Mouse (Mus musculus) neural tube, embryonic 13.5 days (tissue): Measurements from ENCODE around the gene Atmin. TPM values are rescaled to one million over a fixed set of nuclear protein-coding genes. Genes with fewer than 3 reads are reported as not detected.

Experiments used
- ATAC-seq: fragments of 200-750 bp; cut with Nextera tagmentation; 2 replicates; pipeline ENCODE4 v1.8.0; 2017; ENCODE audit warnings: low read depth, mild to moderate bottlenecking, moderate TSS enrichment, moderate library complexity
- H3K27ac ChIP-seq: fragments of 300-500 bp; sonication (generic); replicated peaks from 2 replicates; pipeline ENCODE4 v1.5.1; 2015; ENCODE audit warnings: moderate library complexity, mild to moderate bottlenecking, inconsistent platforms
- H3K27me3 ChIP-seq: fragments of 300-500 bp; sonication (generic); 2 replicates; pipeline ENCODE4 v1.6.1; 2015; ENCODE audit warnings: mild to moderate bottlenecking, inconsistent platforms
- H3K36me3 ChIP-seq: fragments of 300-500 bp; sonication (generic); 2 replicates; pipeline ENCODE4 v1.6.1; 2015; ENCODE audit warnings: mild to moderate bottlenecking, inconsistent platforms
- H3K4me1 ChIP-seq: fragments of 300-500 bp; sonication (generic); replicated peaks from 2 replicates; pipeline ENCODE4 v1.6.1; 2015; ENCODE audit warnings: inconsistent platforms
- H3K4me2 ChIP-seq: fragments of 300-500 bp; sonication (generic); 2 replicates; pipeline ENCODE4 v1.6.1; 2015; ENCODE audit warnings: inconsistent platforms, mild to moderate bottlenecking, moderate library complexity
- H3K4me3 ChIP-seq: fragments of 300-500 bp; sonication (generic); 2 replicates; pipeline ENCODE4 v1.5.1; 2015; ENCODE audit warnings: mild to moderate bottlenecking, inconsistent platforms
- H3K9ac ChIP-seq: fragments of 300-500 bp; sonication (generic); 2 replicates; pipeline ENCODE4 v1.6.1; 2015; ENCODE audit warnings: moderate library complexity, mild to moderate bottlenecking, inconsistent platforms
- H3K9me3 ChIP-seq: fragments of 300-500 bp; sonication (generic); 2 replicates; pipeline ENCODE4 v1.6.1; 2016; ENCODE audit warnings: inconsistent platforms
- WGBS: fragments of 180-500 bp; shearing (Covaris S2); methylation state at CpG from one replicate; pipeline ENCODE4 v1.1.7; 2015; 5-methylcytosine and 5-hydroxymethylcytosine counted together
- polyA plus RNA-seq: library from polyadenylated mRNA; unstranded; fragments of >200 nt; fragmentation: Nextera tagmentation; extraction: Ambion mirVana; gene quantifications from 2 replicates; pipeline ENCODE4 v1.2.1, GENCODE M21; 2015

The Atmin gene
- polyA plus RNA-seq, 1 experiment from 2014 or later, result 21.4 TPM

DNA sequence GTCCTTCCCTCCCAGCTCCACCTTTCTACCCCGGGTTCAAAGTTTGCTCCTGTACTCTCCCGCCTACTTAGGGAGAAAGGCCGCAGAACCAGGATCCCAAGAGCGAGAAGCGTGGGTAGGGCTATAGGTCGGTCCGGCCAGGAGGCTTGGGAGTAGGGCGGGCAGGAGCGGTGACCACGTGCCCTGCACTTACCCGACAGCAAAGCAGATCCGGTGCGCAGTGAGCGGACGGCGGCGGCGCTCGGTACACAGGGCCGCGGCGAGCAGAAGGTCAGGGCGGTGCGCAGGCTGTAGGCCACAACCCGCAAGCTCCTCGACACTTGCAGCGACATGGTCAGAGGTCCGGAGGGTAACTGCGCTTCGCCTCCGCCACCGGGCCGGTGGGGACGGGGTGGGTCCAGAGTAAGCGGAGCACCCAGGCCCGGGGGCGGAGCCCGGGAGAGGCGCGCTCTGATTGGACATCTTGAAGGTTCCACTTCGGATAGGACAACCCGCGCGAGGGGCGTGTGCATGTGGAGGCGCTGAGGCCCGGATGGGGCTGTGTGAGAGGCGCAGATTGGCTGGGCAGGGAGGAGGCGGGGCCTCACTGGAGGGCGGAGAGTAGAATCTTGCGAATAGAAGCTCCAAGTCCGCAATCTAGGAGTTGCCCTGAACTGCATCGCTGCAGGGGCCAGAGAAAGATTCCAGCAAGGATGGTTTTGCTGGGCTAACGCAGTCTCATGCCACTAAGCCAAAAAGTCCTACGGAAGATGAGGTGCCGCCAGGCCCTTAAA is 50.1 kb downstream of the Atmin start, which contains the start of gene Gcsh:
Gene Gcsh (minus strand): TSS at position 443 of the 773 bp plus-strand sequence.
- Histone ChIP-seq H3K27me3 (no peaks in the 10 kb centered on the region), H3K4me1 (peaks cover 18% of the 10 kb centered on the region), H3K4me2 (peak within 1 kb of the TSS; percentile 94), H3K27ac (peak within 1 kb of the TSS; percentile 42; the same call in 1 of the 2 replicates), H3K4me3 (peak within 1 kb of the TSS; percentile 73), H3K9ac (peak within 1 kb of the TSS; percentile 75), H3K36me3 (no peaks in the 10 kb centered on the region), H3K9me3 (no peaks in the 10 kb centered on the region)
- ATAC-seq, result peak; percentile 100
- under 1% methylated on average over 56 of the region's 56 CpGs for WGBS

GRCm38 (mm10) chr8:116994016-116994716 is 51.0 kb downstream of the Atmin start:
- Histone ChIP-seq H3K27me3 (no peaks in the 10 kb centered on the region), H3K4me3 (peak overlapping the region; percentile 73), H3K9ac (peak overlapping the region; percentile 56; the same call in 1 of the 2 replicates), H3K27ac (0 out of 2 replicates have a peak overlapping the region, but pooled peaks have one; percentile 34), H3K36me3 (no peaks in the 10 kb centered on the region), H3K9me3 (no peaks in the 10 kb centered on the region), H3K4me2 (peak overlapping the region; percentile 94), H3K4me1 (peaks cover 18% of the 10 kb centered on the region)
- no peak for ATAC-seq
- 63% methylated on average over 11 of the region's 11 CpGs for WGBS

Other genes with a start within 250 kb of the Atmin start
- gene Cdyl2, start 210.4 kb upstream of the Atmin start, polyA plus RNA-seq, result 9.2 and 9.7 TPM in 2 replicates
- gene Cmc2, start 21.9 kb upstream of the Atmin start, polyA plus RNA-seq, result 40.9 and 46.8 TPM in 2 replicates
- gene Cenpn, start 21.7 kb upstream of the Atmin start, polyA plus RNA-seq, result 10.2 and 12.5 TPM in 2 replicates
- gene 1700030J22Rik, start 35.6 kb downstream of the Atmin start, polyA plus RNA-seq, result 4.9 and 6.5 TPM in 2 replicates
- 111 and 114 TPM in 2 replicates for gene Gcsh, start 50.1 kb downstream of the Atmin start, polyA plus RNA-seq
- 0.10 TPM in 1 of 2 replicates, not detected in the other for gene Pkd1l2, start 139.1 kb downstream of the Atmin start, polyA plus RNA-seq
- 0.29 and 0.54 TPM in 2 replicates for gene Bco1, start 152.5 kb downstream of the Atmin start, polyA plus RNA-seq
- 2.4 and 2.6 TPM in 2 replicates for gene Gan, start 214.7 kb downstream of the Atmin start, polyA plus RNA-seq